Mouse (Mus musculus) kidney, embryonic 16.5 days (tissue): Measurements from ENCODE around the gene Sphk2. TPM values are rescaled to one million over a fixed set of nuclear protein-coding genes. Genes with fewer than 3 reads are reported as not detected.
"Not testable (repeated sequence)": the region's sequence is repeated elsewhere in the genome, so short reads cannot be mapped to it uniquely, and the experiment has no call there.

Experiments
- ATAC-seq: fragments of 200-750 bp; cut with Nextera tagmentation; 2 replicates; pipeline ENCODE4 v1.8.0; 2017; ENCODE audit warnings: moderate TSS enrichment; ENCODE audit not compliant: low FRiP score, low TSS enrichment
- H3K27ac ChIP-seq: fragments of 300-500 bp; sonication (generic); 2 replicates; pipeline ENCODE4 v1.5.1; 2014; ENCODE audit warnings: low read length
- H3K27me3 ChIP-seq: fragments of 300-500 bp; sonication (generic); 2 replicates; pipeline ENCODE4 v1.6.1; 2014; ENCODE audit warnings: low read length, control low read depth, mixed read lengths; ENCODE audit not compliant: insufficient read depth
- H3K36me3 ChIP-seq: fragments of 300-500 bp; sonication (generic); 2 replicates; pipeline ENCODE4 v1.6.1; 2014; ENCODE audit warnings: low read length, control low read depth, mixed read lengths; ENCODE audit not compliant: insufficient read depth
- H3K4me1 ChIP-seq: fragments of 300-500 bp; sonication (generic); 2 replicates; pipeline ENCODE4 v1.6.1; 2014; ENCODE audit warnings: low read length, control low read depth, mixed read lengths; ENCODE audit not compliant: insufficient read depth
- H3K4me2 ChIP-seq: fragments of 300-500 bp; sonication (generic); replicated peaks from 2 replicates; pipeline ENCODE4 v1.6.1; 2014; ENCODE audit warnings: low read depth, low read length
- H3K4me3 ChIP-seq: fragments of 300-500 bp; sonication (generic); 2 replicates; pipeline ENCODE4 v1.5.1; 2014; ENCODE audit warnings: mild to moderate bottlenecking, low read length
- H3K9ac ChIP-seq: fragments of 300-500 bp; sonication (generic); replicated peaks from 2 replicates; pipeline ENCODE4 v1.6.1; 2014; ENCODE audit warnings: low read length
- H3K9me3 ChIP-seq: fragments of 300-500 bp; sonication (generic); 2 replicates; pipeline ENCODE4 v1.6.1; 2016; ENCODE audit warnings: low read length, control low read depth
- WGBS: fragments of 180-500 bp; shearing (Covaris S2); extraction: QIAGEN DNeasy Blood & Tissue Kit; methylation state at CpG from one replicate; pipeline ENCODE4 v1.1.7; 2014; 5-methylcytosine and 5-hydroxymethylcytosine counted together
- polyA plus RNA-seq: library from polyadenylated mRNA; unstranded; fragments of >200 nt; fragmentation: Nextera tagmentation; extraction: Ambion mirVana; gene quantifications from 2 replicates; pipeline ENCODE4 v1.2.1, GENCODE M21; 2015

Gene Sphk2
- polyA plus RNA-seq, 1 experiment from 2014 or later = 36.2 TPM

DNA sequence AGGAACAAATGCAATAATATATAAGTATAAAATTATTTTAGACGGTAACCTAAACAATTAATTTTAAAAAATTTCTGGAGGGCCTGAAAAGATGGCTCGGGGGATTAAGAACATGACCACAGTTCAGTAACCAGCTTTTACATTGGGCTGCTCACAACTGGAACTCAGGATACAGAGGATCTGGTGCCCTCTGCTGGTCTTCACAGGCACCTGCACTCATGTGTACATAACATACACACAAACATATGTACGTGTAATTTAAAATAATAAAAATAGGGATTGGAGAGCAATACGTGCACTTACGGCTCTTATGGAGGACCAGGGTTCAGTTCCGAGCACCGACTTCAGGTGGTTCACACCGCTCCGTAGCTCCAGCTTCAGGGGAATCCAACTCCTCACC, 48.9 kb downstream of the Sphk2 start:
- peaks cover 4% of the 10 kb centered on the region; the same call in 1 of the 2 replicates for H3K9me3 ChIP-seq
- H3K4me1 ChIP-seq = peaks cover 19% of the 10 kb centered on the region
- H3K36me3 ChIP-seq = no peaks in the 10 kb centered on the region
- no peak overlapping the region for H3K27ac ChIP-seq
- no peak for ATAC-seq
- 93% methylated on average over 9 of the region's 9 CpGs for WGBS
- H3K27me3 ChIP-seq = no peaks in the 10 kb centered on the region
- no peak overlapping the region for H3K4me3 ChIP-seq
- no peak overlapping the region for H3K9ac ChIP-seq
- no peak overlapping the region for H3K4me2 ChIP-seq

DNA sequence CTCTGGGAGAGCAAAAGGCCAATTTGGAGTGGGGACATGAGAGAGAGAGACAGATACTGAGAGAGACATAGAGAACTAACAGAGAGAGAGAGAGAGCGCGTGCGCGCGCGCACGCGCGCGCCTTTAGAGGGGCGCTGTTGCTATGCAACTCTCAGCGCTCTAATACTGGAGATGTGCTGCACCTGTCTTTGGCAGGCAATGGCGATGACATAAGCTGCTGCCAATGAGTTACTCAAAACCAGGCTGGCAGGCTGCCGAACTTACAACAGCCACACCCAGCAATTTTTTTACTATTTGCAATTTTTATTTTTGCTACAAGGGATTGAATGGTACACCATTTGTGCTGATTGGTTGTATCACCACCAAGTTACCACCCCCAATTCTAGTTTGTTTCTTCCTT, 50.0 kb downstream of the Sphk2 start:
- Histone ChIP-seq H3K9ac (no peak overlapping the region), H3K27me3 (no peaks in the 10 kb centered on the region), H3K36me3 (no peaks in the 10 kb centered on the region), H3K4me2 (no peak overlapping the region), H3K4me3 (no peak overlapping the region), H3K4me1 (peaks cover 19% of the 10 kb centered on the region), H3K9me3 (peaks cover 4% of the 10 kb centered on the region; the same call in 1 of the 2 replicates), H3K27ac (no peak overlapping the region)
- no peak for ATAC-seq
- WGBS = 86% methylated on average over 14 of the region's 14 CpGs

DNA sequence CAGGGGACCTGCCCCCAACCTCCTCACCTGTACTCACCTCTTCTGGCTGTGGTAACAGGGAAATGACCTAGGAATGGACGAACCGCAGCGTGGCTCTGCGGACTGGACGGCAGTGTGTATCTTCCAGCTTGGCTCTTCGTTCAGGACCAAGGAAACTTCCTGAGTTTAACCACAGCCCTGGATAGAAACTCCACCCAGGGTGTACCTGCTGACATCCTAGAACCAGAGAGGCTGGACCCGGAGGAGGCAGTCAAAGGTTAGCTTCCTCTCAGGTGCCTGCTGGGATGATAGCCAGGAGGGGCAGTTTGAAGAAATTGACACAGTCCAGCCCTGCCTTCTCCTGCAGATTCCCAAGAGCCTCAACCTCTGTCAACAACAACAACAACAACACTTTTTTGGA, 51.6 kb downstream of the Sphk2 start, which contains the start of gene Fut2:
TSS of gene Fut2 (minus strand) at position 234 of the 400 bp plus-strand sequence.
- Histone ChIP-seq H3K4me2 (0 out of 2 replicates have a peak within 1 kb of the TSS, but pooled peaks have one; percentile 10), H3K9me3 (peaks cover 4% of the 10 kb centered on the region; the same call in 1 of the 2 replicates), H3K27me3 (no peaks in the 10 kb centered on the region), H3K4me3 (no peak within 1 kb of the TSS), H3K36me3 (no peaks in the 10 kb centered on the region), H3K9ac (0 out of 2 replicates have a peak within 1 kb of the TSS, but pooled peaks have one; percentile 26), H3K27ac (no peak within 1 kb of the TSS), H3K4me1 (peaks cover 19% of the 10 kb centered on the region)
- ATAC-seq = peak; percentile 42; the same call in 1 of the 2 replicates
- WGBS = 74% methylated on average over 7 of the region's 7 CpGs

GRCm38 (mm10) chr7:45665303-45666138, 52.3 kb downstream of the Sphk2 start:
- Histone ChIP-seq H3K27ac (no peak overlapping the region), H3K27me3 (no peaks in the 10 kb centered on the region), H3K4me3 (no peak overlapping the region), H3K4me1 (peaks cover 19% of the 10 kb centered on the region), H3K9me3 (peaks cover 4% of the 10 kb centered on the region; the same call in 1 of the 2 replicates), H3K4me2 (0 out of 2 replicates have a peak overlapping the region, but pooled peaks have one; percentile 10), H3K36me3 (no peaks in the 10 kb centered on the region), H3K9ac (0 out of 2 replicates have a peak overlapping the region, but pooled peaks have one; percentile 26)
- ATAC-seq = peak; percentile 64
- 43% methylated on average over 13 of the region's 13 CpGs for WGBS

DNA sequence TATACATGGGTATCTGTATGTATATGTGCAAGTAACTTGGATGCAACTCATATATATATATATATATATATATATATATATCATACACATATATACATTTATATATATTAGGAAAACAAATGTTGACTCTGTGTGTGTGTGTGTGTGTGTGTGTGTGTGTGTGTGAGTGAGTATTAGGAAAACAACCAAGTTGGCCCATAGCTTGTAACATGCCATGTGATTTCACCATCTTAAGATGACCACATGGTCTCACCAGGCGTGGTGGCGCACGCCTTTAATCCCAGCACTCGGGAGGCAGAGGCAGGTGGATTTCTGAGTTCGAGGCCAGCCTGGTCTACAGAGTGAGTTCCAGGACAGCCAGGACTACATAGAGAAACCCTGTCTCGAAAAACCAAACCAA, 56.1 kb downstream of the Sphk2 start:
- H3K4me3 ChIP-seq, H3K4me2 ChIP-seq, H3K36me3 ChIP-seq, H3K9me3 ChIP-seq, H3K27me3 ChIP-seq, ATAC-seq, H3K27ac ChIP-seq, H3K9ac ChIP-seq: not testable (repeated sequence)
- 91% methylated on average over 6 of the region's 6 CpGs for WGBS
- peaks cover 16% of the 10 kb centered on the region for H3K4me1 ChIP-seq

DNA sequence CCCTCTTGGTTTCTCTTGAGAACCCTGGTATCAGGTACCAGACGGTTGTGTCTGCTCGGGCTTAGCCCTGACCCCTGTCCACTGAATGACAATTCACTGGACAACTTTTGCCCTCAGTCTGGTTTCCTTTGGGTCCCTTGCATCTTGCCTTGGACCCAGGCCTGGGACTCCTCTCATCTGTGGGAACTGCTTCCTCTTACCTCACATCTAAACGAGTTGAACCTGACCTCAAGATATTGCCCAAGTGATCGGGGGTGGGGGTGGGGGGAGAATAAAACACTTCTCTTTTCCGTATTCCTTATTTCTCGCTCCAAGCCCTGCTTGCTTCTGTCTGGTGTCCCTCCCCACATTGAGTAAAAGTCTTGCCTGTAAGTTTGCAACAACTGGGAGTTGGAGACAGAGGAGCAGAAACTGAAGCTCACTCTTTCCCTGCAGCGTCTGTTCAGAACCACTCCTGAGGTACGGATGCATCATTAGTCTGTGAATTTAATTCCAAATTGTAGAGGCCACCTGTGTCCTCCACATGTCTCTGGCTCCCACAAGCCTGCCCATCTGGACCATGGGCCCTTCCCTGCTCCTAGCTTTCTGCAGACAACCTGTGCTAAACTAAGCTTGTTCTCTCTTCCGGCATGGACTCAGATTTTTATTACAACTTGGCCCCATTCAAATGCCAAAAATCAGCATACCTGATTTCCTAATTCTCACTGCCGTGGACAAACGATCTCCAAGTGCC, 56.9 kb downstream of the Sphk2 start:
- peaks cover 6% of the 10 kb centered on the region for H3K9me3 ChIP-seq
- no peak overlapping the region for H3K9ac ChIP-seq
- no peak overlapping the region for H3K4me2 ChIP-seq
- H3K27ac ChIP-seq = no peak overlapping the region
- H3K4me1 ChIP-seq = peaks cover 16% of the 10 kb centered on the region
- no peak for ATAC-seq
- H3K4me3 ChIP-seq = no peak overlapping the region
- whole genome bisulfite sequencing = 64% methylated on average over 11 of the region's 11 CpGs
- no peaks in the 10 kb centered on the region for H3K27me3 ChIP-seq
- H3K36me3 ChIP-seq = no peaks in the 10 kb centered on the region

Other genes starting within 250 kb of the Sphk2 start
- gene Tulp2, start 236.1 kb downstream of the Sphk2 start, polyA plus RNA-seq = 0.80 and 1.1 TPM in 2 replicates
- not detected in 2 replicates for gene Gm45808, start 231.2 kb downstream of the Sphk2 start, polyA plus RNA-seq
- 2.4 and 3.3 TPM in 2 replicates for gene Dhdh, start 229.2 kb downstream of the Sphk2 start, polyA plus RNA-seq
- 295 and 299 TPM in 2 replicates for gene Nucb1, start 207.6 kb downstream of the Sphk2 start, polyA plus RNA-seq
- 24.3 and 24.8 TPM in 2 replicates for gene Ppp1r15a, start 191.7 kb downstream of the Sphk2 start, polyA plus RNA-seq
- 4.4 and 5.3 TPM in 2 replicates for gene Plekha4, start 191.7 kb downstream of the Sphk2 start, polyA plus RNA-seq
- 13.5 and 15.5 TPM in 2 replicates for gene Hsd17b14, start 163.1 kb downstream of the Sphk2 start, polyA plus RNA-seq
- gene Bcat2, start 147.8 kb downstream of the Sphk2 start, polyA plus RNA-seq = 87.9 and 93.2 TPM in 2 replicates
- gene Fgf21, start 102.5 kb downstream of the Sphk2 start, polyA plus RNA-seq = not detected in 2 replicates
- 0.27 and 0.32 TPM in 2 replicates for gene Fut1, start 100.7 kb downstream of the Sphk2 start, polyA plus RNA-seq
- 0.13 and 0.14 TPM in 2 replicates for gene Izumo1, start 96.2 kb downstream of the Sphk2 start, polyA plus RNA-seq
- gene Rasip1, start 90.5 kb downstream of the Sphk2 start, polyA plus RNA-seq = 11.6 and 13.0 TPM in 2 replicates
- gene Mamstr, start 78.0 kb downstream of the Sphk2 start, polyA plus RNA-seq = 8.0 and 9.0 TPM in 2 replicates
- 0.32 and 0.57 TPM in 2 replicates for gene Fut2, start 51.6 kb downstream of the Sphk2 start, polyA plus RNA-seq
- gene Ntn5, start 34.0 kb downstream of the Sphk2 start, polyA plus RNA-seq = 0.18 and 0.29 TPM in 2 replicates
- 0.22 and 0.24 TPM in 2 replicates for gene Sec1, start 23.6 kb downstream of the Sphk2 start, polyA plus RNA-seq
- 10.7 and 11.6 TPM in 2 replicates for gene Car11, start 18.2 kb downstream of the Sphk2 start, polyA plus RNA-seq
- 4.1 and 4.3 TPM in 2 replicates for gene Dbp, start 12.9 kb downstream of the Sphk2 start, polyA plus RNA-seq
- 1,042 and 1,047 TPM in 2 replicates for gene Rpl18, start 2.5 kb downstream of the Sphk2 start, polyA plus RNA-seq
- gene Fam83e, start 3.2 kb upstream of the Sphk2 start, polyA plus RNA-seq = 1.1 and 1.2 TPM in 2 replicates
- not detected in 2 replicates for gene Spaca4, start 7.8 kb upstream of the Sphk2 start, polyA plus RNA-seq
- 1.3 and 1.8 TPM in 2 replicates for gene Lmtk3, start 65.7 kb upstream of the Sphk2 start, polyA plus RNA-seq
- gene Sult2b1, start 66.7 kb upstream of the Sphk2 start, polyA plus RNA-seq = 1.9 and 2.5 TPM in 2 replicates
- gene Cyth2, start 96.6 kb upstream of the Sphk2 start, polyA plus RNA-seq = 125 and 126 TPM in 2 replicates
- gene Kcnj14, start 106.8 kb upstream of the Sphk2 start, polyA plus RNA-seq = 1.9 TPM in 2 replicates
- 87.4 and 87.9 TPM in 2 replicates for gene Grwd1, start 112.9 kb upstream of the Sphk2 start, polyA plus RNA-seq
- 96.4 and 97.3 TPM in 2 replicates for gene Kdelr1, start 154.8 kb upstream of the Sphk2 start, polyA plus RNA-seq
- 0.19 and 0.25 TPM in 2 replicates for gene Grin2d, start 160.4 kb upstream of the Sphk2 start, polyA plus RNA-seq
- gene Syngr4, start 178.7 kb upstream of the Sphk2 start, polyA plus RNA-seq = 1.5 and 1.8 TPM in 2 replicates
- gene Tmem143, start 178.9 kb upstream of the Sphk2 start, polyA plus RNA-seq = 7.1 and 8.4 TPM in 2 replicates
- gene Emp3, start 203.4 kb upstream of the Sphk2 start, polyA plus RNA-seq = 187 and 216 TPM in 2 replicates
- 11.7 and 11.8 TPM in 2 replicates for gene Ccdc114, start 206.1 kb upstream of the Sphk2 start, polyA plus RNA-seq